Mouse (Mus musculus): ENCODE results near the gene Sema4f.

Gene Sema4f

GRCm38 (mm10) chr6:82939167-82939912 lies at the start of gene Sema4f:
Gene Sema4f, minus strand, starts transcription at chr6:82939769.
- DNase-seq (ENCODE audit: extremely low read depth, low read depth): no peak

- no peak for DNase-seq (ENCODE audit: extremely low read depth, low read depth)
Measured at GRCm38 (mm10) chr6:82987411-82987971, 47.9 kb upstream of the Sema4f start.

- peak; percentile 46 for DNase-seq (ENCODE audit: extremely low read depth, low read depth)
Measured at GRCm38 (mm10) chr6:82971031-82971430, 31.5 kb upstream of the Sema4f start.

- no peak for DNase-seq (ENCODE audit: extremely low read depth, low read depth)
Measured at GRCm38 (mm10) chr6:82969249-82970084, 29.9 kb upstream of the Sema4f start.

- DNase-seq (ENCODE audit: extremely low read depth, low read depth): no peak
Measured at GRCm38 (mm10) chr6:82961664-82962063, 22.1 kb upstream of the Sema4f start.

GRCm38 (mm10) chr6:82956553-82957251 lies 17.1 kb upstream of the Sema4f start:
- no peak for DNase-seq (ENCODE audit: extremely low read depth, low read depth)

- DNase-seq (ENCODE audit: extremely low read depth, low read depth): peak; percentile 62
Measured at GRCm38 (mm10) chr6:82946651-82947050, 7.1 kb upstream of the Sema4f start, which contains the start of gene M1ap. Gene M1ap, plus strand, starts transcription at chr6:82946902.

GRCm38 (mm10) chr6:82945750-82946149 lies 6.2 kb upstream of the Sema4f start:
- peak; percentile 63 for DNase-seq (ENCODE audit: extremely low read depth, low read depth)

- DNase-seq (ENCODE audit: extremely low read depth, low read depth): peak; percentile 26
Measured at GRCm38 (mm10) chr6:82940765-82941164, 1.2 kb upstream of the Sema4f start.

- DNase-seq (ENCODE audit: extremely low read depth, low read depth): no peak
Measured at GRCm38 (mm10) chr6:82934616-82935230, 4.8 kb downstream of the Sema4f start.

GRCm38 (mm10) chr6:82927617-82928016 lies 12.0 kb downstream of the Sema4f start:
- DNase-seq (ENCODE audit: extremely low read depth, low read depth): no peak

- no peak for DNase-seq (ENCODE audit: extremely low read depth, low read depth)
Measured at GRCm38 (mm10) chr6:82926528-82926927, 13.0 kb downstream of the Sema4f start.

GRCm38 (mm10) chr6:82926106-82926505 lies 13.5 kb downstream of the Sema4f start:
- no peak for DNase-seq (ENCODE audit: extremely low read depth, low read depth)

GRCm38 (mm10) chr6:82925005-82925404 lies 14.6 kb downstream of the Sema4f start:
- DNase-seq (ENCODE audit: extremely low read depth, low read depth): no peak

- DNase-seq (ENCODE audit: extremely low read depth, low read depth): no peak
Measured at GRCm38 (mm10) chr6:82921426-82922224, 17.9 kb downstream of the Sema4f start.

- DNase-seq (ENCODE audit: extremely low read depth, low read depth): no peak
Measured at GRCm38 (mm10) chr6:82919520-82919919, 20.0 kb downstream of the Sema4f start.

GRCm38 (mm10) chr6:82918371-82918770 lies 21.2 kb downstream of the Sema4f start:
- DNase-seq (ENCODE audit: extremely low read depth, low read depth): no peak

GRCm38 (mm10) chr6:82917778-82918129 lies 21.8 kb downstream of the Sema4f start:
- DNase-seq (ENCODE audit: extremely low read depth, low read depth): no peak

- no peak for DNase-seq (ENCODE audit: extremely low read depth, low read depth)
Measured at GRCm38 (mm10) chr6:82917076-82917777, 22.3 kb downstream of the Sema4f start.

GRCm38 (mm10) chr6:82916459-82916858 lies 23.1 kb downstream of the Sema4f start:
- DNase-seq (ENCODE audit: extremely low read depth, low read depth): no peak
